Mouse (Mus musculus) forelimb bud, embryonic 11.5 days (tissue): ENCODE results near the gene Sod1.
"Not testable (repeated sequence)": the region's sequence is repeated elsewhere in the genome, so short reads cannot be mapped to it uniquely, and the experiment has no call there.

ENCODE experiments used
- DNase-seq: peaks from one replicate; pipeline ENCODE4 v3.0.0-alpha.2; 2012; ENCODE audit warnings: low read depth, low spot score

Gene Sod1

DNA sequence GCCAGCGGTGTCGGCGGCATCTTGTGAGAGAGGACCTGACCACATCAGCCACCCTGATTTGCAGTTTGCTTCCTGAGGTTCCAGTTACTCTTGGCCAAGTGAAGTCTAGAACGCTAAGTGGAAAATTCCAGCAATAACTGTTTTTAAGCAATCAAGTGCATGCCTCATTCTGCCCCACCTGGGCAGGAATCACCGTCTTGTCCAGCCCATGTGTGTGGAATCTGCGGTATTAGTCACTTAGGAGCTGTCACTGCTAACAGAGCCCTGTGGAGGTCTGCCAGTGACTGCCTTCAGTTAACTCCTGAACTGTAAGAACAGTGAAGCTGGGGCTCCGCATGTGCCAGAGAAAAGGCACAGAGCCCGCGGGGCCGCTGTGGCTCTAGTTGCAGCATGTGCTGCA lies 9.8 kb upstream of the Sod1 start:
- DNase-seq, result no peak

- DNase-seq, result no peak
Observed at GRCm38 (mm10) chr16:90211767-90212166, 8.8 kb upstream of the Sod1 start.

- no peak for DNase-seq
Observed at GRCm38 (mm10) chr16:90213477-90214339, 6.8 kb upstream of the Sod1 start.

DNA sequence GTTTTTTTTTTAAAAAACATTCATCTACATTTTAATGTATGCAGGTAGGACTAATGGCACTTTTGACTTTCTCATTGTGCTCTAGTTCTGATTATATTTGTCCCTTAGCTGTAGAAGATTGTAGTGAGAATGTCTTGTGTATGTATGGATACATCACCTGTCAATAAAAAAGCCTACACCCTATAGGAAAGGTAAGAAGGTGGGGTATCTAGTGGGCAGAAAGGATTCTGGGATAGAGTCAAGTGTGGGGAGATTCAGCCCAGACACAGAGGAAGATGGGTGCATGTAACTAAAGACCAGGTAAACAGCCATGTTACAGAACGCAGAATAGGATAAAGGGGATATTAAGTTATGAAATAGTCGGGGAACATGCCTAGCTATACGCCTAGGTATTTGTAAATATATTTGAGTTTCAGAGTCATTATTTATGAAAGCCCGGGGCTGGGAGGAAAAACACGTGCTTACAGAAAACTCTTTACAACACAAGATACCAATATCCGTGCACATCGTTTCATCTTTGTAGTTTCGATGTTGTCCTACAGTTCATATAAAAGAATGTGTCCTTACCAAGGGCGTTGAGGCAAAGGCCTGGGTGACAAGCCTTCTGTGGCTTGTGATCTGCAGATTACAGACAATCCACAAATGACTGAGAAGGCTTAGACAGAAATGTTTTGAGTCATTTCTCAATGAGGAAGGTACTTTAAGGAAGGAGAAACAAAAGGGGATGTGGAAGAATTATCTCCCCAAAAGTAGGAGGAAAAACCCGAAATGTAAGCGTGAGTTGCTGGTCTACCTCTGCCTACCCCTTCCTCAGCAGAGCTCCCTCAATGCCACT lies 5.6 kb upstream of the Sod1 start:
- no peak for DNase-seq

DNA sequence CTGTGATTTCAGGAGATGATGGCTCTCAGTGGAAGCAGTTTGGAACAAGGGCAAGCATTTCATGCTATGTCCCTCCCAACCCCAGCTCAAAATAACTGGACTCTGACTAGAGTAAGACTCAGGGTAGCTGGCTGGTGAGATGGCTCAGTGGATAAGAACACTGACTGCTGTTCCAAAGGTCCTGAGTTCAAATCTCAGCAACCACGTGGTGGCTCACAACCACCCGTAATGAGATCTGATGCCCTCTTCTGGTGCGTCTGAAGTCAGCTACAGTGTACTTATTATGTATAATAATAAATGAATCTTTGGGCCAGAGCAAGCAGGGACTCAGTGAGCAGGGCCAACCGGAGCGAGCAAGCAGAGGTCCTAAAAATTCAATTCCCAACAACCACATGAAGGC lies 4.7 kb upstream of the Sod1 start:
- not testable (repeated sequence) for DNase-seq

DNA sequence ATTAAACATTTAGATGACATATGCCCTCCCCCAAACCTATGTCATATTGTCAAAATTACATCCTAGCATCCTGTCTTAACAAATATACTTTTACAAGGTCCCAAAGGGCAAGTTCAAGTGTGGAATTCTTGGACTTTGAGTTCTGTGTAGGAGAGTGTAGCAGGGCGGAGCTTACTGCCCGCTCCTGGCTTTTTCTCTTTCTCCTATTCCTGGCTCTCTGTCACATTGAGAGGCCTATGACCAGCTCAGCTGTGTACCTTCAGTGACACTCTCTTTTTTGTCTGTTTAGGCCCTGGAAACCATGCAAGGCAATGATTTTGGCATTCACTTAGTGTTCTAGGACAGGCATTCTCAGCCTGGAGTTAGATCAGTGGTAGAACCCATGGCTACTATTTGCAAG lies 4.1 kb upstream of the Sod1 start:
- no peak for DNase-seq

GRCm38 (mm10) chr16:90217356-90217755 lies 3.2 kb upstream of the Sod1 start:
- no peak for DNase-seq

DNA sequence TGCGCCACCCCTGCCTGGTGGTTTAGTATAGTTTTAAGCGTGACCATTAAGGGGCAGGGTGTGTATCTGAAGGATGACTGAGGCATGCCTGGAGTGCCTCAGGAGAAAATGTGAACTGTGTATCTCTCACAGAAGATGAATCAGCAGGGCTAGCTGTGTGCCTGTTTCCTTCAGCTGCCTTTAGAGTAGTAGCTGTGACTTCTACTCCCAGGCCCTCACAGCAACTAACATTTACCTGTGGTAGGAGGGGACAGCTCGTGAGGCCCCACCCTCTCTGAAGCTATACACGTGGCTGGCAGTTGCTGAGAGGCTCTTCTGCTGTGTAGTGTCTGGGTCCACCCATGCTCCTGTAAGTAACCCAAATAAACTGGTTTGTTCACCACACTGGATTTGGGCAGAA lies 2.6 kb upstream of the Sod1 start:
- DNase-seq, result no peak

DNA sequence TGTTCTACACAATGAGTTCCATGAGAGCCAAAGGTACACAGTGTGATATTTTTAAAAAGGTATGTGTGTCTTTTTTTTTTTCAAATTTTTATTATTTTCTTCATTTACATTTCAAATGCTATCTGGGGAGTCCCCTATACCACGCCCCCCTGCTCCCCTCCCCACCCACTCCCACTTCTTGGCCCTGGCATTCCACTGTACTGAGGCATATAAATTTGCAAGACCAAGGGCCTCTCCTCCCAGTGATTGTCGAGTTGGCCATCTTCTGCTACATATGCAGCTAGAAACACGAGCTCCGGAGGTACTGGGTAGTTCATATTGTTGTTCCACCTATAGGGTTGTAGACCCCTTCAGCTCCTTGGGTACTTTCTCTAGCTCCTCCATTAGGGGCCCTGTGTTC lies 1.1 kb upstream of the Sod1 start:
- DNase-seq, result not testable (repeated sequence)

DNA sequence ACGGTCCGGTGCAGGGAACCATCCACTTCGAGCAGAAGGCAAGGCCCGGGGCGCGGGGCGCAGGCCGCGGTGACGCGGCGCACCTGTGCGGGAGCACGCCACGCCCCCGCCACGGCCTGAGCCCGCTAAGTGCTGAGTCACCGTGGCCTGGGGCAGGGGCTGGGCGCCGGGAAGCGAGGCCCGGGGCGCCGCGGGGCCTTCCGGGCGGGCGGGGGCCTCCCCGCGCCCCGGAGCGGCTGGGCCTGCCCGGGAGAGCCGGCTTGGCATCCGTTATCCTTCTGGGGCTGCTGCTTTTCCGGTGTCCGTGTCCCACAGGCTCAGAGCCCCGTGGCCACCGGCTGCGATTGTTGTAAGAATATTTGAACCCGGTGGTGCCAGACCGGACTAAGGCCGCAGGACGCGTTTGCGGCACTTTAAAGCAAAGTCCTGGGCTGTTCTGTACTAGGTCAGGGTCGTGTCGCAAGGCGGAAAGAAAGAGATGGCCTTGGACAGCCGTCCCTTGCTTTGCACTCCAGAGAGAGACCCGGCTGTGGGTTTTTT lies 408 bp downstream of the Sod1 start:
- DNase-seq, result peak; percentile 25

DNA sequence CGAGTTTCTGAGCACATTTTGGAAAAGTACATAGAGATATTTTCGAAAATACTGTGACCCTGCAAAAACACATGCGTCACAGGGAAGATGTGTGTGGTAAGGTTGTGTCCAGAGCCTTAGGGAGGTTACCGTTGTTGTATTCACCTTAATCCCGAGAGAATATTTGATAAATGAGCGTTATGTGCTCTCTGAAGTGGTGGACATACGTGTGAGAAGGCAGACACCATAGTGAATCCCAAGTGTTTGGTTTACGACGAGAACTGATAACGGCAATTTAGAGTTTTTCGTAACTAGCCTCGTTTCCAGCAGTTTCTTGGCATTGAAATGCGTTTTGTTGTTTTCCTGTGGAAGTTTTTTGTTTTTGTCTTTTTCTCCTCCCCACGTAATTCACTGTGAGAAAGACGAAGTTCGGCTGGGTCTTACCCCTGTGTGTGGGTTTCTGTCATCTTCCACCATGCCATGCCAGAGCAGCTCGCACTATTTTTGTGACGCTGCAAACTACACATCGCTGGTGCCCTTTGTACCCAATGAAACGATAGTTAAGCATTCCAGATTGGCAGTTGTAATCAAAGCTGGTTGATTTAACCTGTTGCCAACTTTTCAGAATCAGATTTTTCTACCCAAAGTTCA lies 1.0 kb downstream of the Sod1 start:
- peak; percentile 4 for DNase-seq

DNA sequence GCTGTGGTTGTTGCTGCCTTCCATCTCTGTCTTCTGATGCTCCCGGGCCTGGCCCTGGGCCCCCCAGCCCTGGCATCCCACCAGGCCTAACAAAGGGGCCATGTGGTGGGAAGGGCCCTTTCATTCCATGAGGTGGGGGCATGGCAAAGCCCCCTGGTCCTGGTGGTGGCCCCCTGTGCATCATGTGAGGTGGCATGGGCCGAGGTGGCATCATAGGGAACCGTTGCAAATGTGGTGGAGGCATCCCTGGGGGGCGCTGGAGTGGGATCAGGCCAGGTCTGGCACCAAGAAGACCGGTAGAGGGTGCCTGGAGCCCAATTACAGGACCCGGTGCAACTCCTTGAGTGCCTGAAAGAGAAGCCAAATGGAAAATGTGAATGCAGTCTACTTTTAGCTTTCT lies 9.3 kb downstream of the Sod1 start:
- no peak for DNase-seq

- no peak for DNase-seq
Observed at GRCm38 (mm10) chr16:90231302-90231701, 10.7 kb downstream of the Sod1 start.

GRCm38 (mm10) chr16:90233702-90234101 lies 13.1 kb downstream of the Sod1 start:
- DNase-seq, result no peak

- DNase-seq, result no peak
Observed at GRCm38 (mm10) chr16:90234617-90235016, 14.1 kb downstream of the Sod1 start.

DNA sequence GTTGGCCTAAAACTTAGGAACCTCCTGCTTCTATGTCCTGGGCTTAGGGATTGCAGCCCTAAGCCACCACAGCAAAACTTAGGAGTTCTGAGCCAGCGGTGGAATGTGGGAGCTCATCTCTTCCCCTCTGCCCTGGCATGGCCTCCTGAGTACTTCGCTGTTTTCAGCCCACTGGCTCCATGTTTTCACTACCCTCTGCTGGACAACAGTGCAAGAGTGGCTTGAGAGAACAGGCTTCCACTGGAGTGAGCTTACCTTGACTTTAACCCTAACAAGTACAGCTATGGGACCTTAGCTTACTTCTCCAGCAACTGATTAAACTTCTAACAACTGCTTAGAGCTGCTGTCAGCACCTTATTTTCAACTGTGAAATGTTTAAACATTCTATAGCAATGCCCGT lies 14.6 kb downstream of the Sod1 start:
- no peak for DNase-seq

- DNase-seq, result no peak
Observed at GRCm38 (mm10) chr16:90239128-90239746, 18.7 kb downstream of the Sod1 start.

- DNase-seq, result no peak
Observed at GRCm38 (mm10) chr16:90241875-90242274, 21.3 kb downstream of the Sod1 start.

DNA sequence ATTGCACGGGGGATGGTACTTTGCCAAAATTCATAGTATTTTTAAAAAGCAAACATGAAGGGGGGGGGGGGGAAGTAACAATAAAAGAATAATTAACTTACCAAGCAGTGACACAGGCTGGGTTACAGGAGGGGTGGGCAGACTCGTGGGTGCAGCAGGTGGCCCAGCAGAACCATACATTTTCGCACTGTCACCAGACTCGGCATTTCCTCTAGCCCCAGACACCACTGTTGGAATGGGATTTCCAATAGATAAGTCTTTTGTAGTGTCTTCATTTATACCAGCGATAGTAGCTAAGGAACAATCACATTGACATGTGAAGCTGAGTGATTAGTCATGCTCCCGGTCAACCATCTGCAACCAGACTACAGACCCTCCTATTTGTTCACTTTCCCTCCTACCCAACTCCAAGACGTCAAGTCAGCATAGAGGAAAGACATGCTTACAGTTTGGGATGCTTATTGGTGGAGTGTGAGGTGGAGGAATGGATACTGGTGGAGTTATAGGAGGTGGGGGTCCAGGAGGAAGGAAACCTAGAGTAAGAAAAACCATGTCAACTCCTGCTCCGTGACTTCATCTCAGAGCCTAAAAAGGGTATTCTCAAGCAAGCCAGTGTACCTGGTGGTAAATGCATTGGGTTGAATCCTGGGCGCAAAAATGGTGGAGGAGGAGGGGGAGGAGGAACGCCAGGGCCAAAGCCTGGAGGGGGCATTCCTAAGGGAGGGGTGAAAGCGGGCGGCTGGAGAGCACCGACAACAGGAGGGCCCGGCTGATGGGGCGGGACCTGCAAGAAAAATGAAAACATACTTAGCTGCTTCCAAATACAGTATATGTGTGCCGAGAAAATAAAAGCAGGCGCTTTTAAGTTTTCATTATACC lies 22.1 kb downstream of the Sod1 start:
- DNase-seq, result no peak

- no peak for DNase-seq
Observed at GRCm38 (mm10) chr16:90250099-90250498, 29.5 kb downstream of the Sod1 start.

- not testable (repeated sequence) for DNase-seq
Observed at GRCm38 (mm10) chr16:90251256-90251655, 30.7 kb downstream of the Sod1 start.
